Mouse (Mus musculus) heart, postnatal 10 days (tissue): ENCODE measurements around the gene Cacna1e. TPM values are rescaled to one million over a fixed set of nuclear protein-coding genes. Genes with fewer than 3 reads are reported as not detected.

Source experiments
- DNase-seq, 2 experiments: peaks; one replicate each; pipeline ENCODE4 v3.0.0; 2021
- intact Hi-C: fragments of 180-260 bp; cut with DNase I; formaldehyde crosslinking; loops from one replicate; pipeline ENCODE4 v1.15.1; 2025
- total RNA-seq, 2 experiments: library from RNA; stranded (reverse); gene quantifications; 2 replicates each; pipeline ENCODE4 v1.2.3; 2021

Gene Cacna1e
- total RNA-seq, 2 experiments from 2014 or later: 0.17 to 0.34 TPM

GRCm38 (mm10) chr1:154446456-154446855, 437.8 kb downstream of the Cacna1e start:
- no peak for DNase-seq
- intact Hi-C loops: no loop called here

DNA sequence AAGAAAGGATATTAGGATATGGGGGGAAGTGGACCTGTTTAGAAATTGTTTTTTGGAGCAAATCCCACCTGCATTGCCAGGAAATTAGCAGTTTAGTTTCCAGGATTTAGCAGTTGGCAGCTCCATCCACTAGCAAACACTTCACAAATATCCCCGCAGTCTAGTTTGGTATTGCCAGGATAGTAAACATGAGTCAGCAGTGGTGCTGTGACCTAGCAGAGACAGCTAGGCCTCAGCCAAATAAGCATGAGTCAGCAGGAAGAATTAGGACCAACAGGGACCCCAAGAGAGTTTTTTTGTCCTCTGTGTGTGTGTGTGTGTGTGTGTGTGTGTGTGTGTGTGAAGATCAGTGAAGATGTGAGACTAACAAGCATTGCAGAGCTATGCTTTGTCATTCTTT, 450.8 kb downstream of the Cacna1e start:
- no peak for DNase-seq
- intact Hi-C loops: no loop called here

GRCm38 (mm10) chr1:154433112-154433511, 451.2 kb downstream of the Cacna1e start:
- no peak for DNase-seq
- intact Hi-C loops: no loop called here

DNA sequence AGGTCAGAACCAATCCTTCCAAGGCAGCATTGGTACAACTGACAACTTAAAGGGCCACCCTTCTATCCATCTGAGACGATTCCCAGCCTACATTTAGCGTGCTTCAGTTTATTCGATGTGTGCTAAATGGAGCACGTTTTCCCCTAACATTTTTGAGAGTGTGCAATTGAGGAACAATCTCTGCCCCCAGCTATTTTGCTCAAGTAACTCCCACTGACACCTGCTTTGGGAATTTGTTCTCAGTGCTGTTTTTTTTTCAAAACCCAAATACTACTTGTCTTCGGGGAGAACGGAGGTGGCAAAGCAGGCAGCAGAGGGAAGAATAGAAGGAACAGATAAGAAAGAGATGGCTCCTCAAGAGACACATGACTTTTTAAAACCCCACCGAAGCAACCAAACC, 456.0 kb downstream of the Cacna1e start:
- intact Hi-C loops: no loop called here
- no peak for DNase-seq

GRCm38 (mm10) chr1:154418278-154418677, 466.0 kb downstream of the Cacna1e start:
- peak; percentile 15 to 26 for DNase-seq
- intact Hi-C loops: no loop called here

DNA sequence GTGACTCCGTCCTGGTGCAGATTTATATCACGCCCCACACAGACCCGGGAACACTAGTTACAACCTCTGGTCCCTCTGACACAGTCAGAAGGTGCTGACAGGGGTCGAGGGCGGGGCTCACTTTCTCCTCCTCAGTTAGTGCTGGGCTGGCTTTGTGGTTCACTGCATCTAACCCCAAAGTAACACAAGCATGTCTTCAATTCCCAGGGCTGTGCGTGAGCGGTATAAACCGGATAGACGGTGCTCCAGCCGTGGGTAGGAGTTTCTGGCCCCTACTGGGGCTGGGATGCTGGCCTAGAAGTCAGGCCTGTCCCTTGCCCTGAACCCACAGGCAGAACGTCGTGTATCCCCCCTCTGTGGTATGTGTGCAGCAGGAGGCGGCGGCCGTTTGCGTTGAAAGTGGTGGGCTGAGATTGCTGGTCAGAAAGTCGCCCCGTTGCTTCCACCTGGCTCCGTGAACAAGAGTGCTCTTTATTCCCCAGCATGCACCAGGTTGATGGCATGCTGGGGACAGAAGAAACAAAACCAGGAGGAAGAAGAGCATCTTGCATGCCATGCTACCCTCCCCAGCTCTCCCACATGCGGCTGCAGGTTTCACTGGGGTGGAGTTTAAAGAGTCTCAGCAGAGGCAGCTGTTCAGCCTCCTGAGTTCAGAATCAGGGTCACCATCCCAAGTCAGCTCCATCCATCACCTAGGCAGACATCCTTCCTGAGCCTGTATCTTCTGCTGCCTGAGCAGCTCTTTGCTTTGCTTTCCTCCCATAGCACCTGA, 467.7 kb downstream of the Cacna1e start:
- no peak for DNase-seq
- intact Hi-C loops: no loop called here

DNA sequence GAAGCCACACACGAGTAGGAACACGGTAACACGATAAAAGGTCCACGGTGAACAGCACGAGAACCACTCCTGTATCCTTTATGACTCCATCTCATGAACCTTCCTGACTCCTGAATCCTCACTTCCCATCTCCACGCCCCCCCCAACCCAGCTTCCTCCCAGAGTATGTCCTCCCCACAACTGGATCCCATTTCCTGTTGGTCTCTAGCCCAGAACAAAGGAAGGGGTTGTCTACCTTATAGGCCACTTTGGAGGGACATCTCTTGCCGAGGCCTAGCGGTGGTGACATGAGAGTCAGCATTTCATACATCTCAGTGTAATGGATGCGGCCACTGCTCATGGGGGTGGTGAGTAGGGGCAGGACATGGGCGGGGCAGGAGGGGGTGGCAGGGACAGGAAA, 468.5 kb downstream of the Cacna1e start:
- intact Hi-C loops: no loop called here
- no peak for DNase-seq

- DNase-seq: no peak
- intact Hi-C loops: no loop called here
Observed at GRCm38 (mm10) chr1:154413138-154413537, 471.2 kb downstream of the Cacna1e start.

DNA sequence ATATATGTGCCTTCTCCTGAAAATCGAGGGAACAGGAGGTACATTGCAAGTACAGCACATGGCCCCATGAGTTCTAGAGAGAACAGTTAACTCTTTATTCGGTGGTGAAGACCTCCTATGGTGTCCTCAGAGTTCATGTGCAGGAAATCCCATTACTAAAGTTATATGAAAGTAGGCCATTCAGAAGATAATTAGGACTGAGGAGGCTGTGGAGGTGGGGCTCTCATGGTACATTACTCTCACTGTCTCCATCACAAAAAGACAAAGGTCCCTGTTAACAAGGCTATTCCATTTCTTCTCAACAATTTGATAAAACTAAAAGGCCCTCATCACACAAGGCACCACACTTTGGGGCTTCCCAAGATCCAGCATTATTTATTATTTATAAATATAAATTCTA, 475.2 kb downstream of the Cacna1e start:
- DNase-seq: no peak
- intact Hi-C loops: no loop called here

GRCm38 (mm10) chr1:154391979-154392378, 492.3 kb downstream of the Cacna1e start:
- no peak for DNase-seq
- intact Hi-C loops: no loop called here

Other genes starting within 250 kb of the Cacna1e start
- 10 to 100 TPM; 20.4 to 22.6 TPM for gene Ier5, start 215.1 kb upstream of the Cacna1e start, total RNA-seq